21 mouse cellular contexts compared by ENCODE assay signal in the genomic region with DNA sequence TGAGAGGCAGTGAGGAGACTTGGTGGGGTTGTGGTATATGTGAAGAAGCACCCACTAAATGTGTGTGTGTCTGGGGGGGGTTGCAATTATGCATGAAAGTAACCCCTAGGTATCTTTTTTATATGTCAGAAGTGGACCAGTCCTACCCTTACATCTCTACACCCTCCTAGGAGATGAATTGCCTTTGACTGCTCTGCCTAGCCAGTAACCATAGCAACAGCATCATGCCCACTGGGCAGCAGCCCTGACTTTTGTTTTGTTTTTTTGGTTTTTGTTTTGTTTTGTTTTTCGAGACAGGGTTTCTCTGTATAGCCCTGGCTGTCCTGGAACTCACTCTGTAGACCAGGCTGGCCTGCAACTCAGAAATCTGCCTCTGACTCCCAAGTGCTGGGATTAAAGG. TPM values are rescaled to one million over a fixed set of nuclear protein-coding genes. Genes with fewer than 3 reads are reported as not detected.
A peak's percentile ranks its signal among the peaks of the same experiment; 100 is the strongest.
DNase-seq lines count a peak whose midpoint lies in the region; ATAC-seq lines count a peak whose summit lies in the region.
"Had no signal": no experiment of that assay in that cellular context is flagged by ENCODE, and none has a peak within 500 bp of the region (broad histone marks: within the 10 kb centered on the region; RNA-seq: fewer than 3 reads in every experiment).

No protein-coding gene starts in this region.

- ATAC-seq in forebrain, embryonic 15.5 days (replicated peaks), result 0 out of 2 replicates have a peak, but pooled peaks have one; percentile 16
- no peak for ATAC-seq in forebrain, embryonic 12.5 days (ENCODE audit: low FRiP score)
- 0 out of 2 replicates have a peak, but pooled peaks have one; percentile 44 for ATAC-seq in neural tube, embryonic 12.5 days (ENCODE audit: low FRiP score, low read depth)
- ATAC-seq in neural tube, embryonic 15.5 days (ENCODE audit: low FRiP score), result no peak
- ATAC-seq in midbrain, embryonic 14.5 days (ENCODE audit: low FRiP score, low TSS enrichment), result no peak
- no peak for ATAC-seq in heart, embryonic 11.5 days (replicated peaks; ENCODE audit: insufficient number of reproducible peaks, low FRiP score, low TSS enrichment)

- no peak overlapping the region for H3K9ac ChIP-seq in forebrain, embryonic 15.5 days (replicated peaks)
- H3K9ac ChIP-seq in forebrain, embryonic 12.5 days, result no peak overlapping the region; the same call in 1 of the 2 replicates
- no peak overlapping the region for H3K9ac ChIP-seq in neural tube, embryonic 12.5 days
- no peak overlapping the region for H3K9ac ChIP-seq in neural tube, embryonic 15.5 days (replicated peaks)
- H3K9ac ChIP-seq in midbrain, embryonic 14.5 days (replicated peaks; ENCODE audit: low read length), result no peak overlapping the region
- no peak overlapping the region for H3K9ac ChIP-seq in heart, embryonic 11.5 days (ENCODE audit: low read depth, low read length)
- H3K9ac ChIP-seq: heart, embryonic 13.5 days; liver, embryonic 13.5 days had no signal

- no peak overlapping the region for H3K27ac ChIP-seq in forebrain, embryonic 15.5 days (replicated peaks)
- no peak overlapping the region for H3K27ac ChIP-seq in forebrain, embryonic 12.5 days
- H3K27ac ChIP-seq in neural tube, embryonic 12.5 days, result no peak overlapping the region
- no peak overlapping the region for H3K27ac ChIP-seq in neural tube, embryonic 15.5 days (replicated peaks)
- peak overlapping the region; percentile 66 for H3K27ac ChIP-seq in midbrain, embryonic 14.5 days (replicated peaks; ENCODE audit: low read depth, low read length)
- H3K27ac ChIP-seq in heart, embryonic 11.5 days (ENCODE audit: low read depth, low read length), result no peak overlapping the region
- H3K27ac ChIP-seq: heart, embryonic 13.5 days; left cerebral cortex, adult 2 months; liver, embryonic 13.5 days had no signal

- H3K9me3 ChIP-seq in forebrain, embryonic 15.5 days, result no peaks in the 10 kb centered on the region
- H3K9me3 ChIP-seq in forebrain, embryonic 12.5 days, result peaks cover 3% of the 10 kb centered on the region; the same call in 1 of the 2 replicates
- H3K9me3 ChIP-seq in neural tube, embryonic 12.5 days, result no peaks in the 10 kb centered on the region
- H3K9me3 ChIP-seq in neural tube, embryonic 15.5 days (replicated peaks), result no peaks in the 10 kb centered on the region
- no peaks in the 10 kb centered on the region for H3K9me3 ChIP-seq in midbrain, embryonic 14.5 days (ENCODE audit: control insufficient read depth, low read length)
- no peaks in the 10 kb centered on the region for H3K9me3 ChIP-seq in heart, embryonic 11.5 days (replicated peaks; ENCODE audit: control insufficient read depth, low read length)
- H3K9me3 ChIP-seq: heart, embryonic 13.5 days; liver, embryonic 13.5 days had no signal

- peak; percentile 58 for DNase-seq in midbrain, embryonic 14.5 days
- DNase-seq in urinary bladder, postnatal 25 days (ENCODE audit: low spot score), result no peak
- DNase-seq: adrenal gland, postnatal 25 days; cerebellum, adult 8-10 months; gastrocnemius, postnatal 10 days; heart, adult 18-20 months; kidney, adult 2 months; kidney, postnatal 10 days; liver, embryonic 13.5 days; lung, adult 2 months; lung, postnatal 14 days; right cerebral cortex, adult 18-20 months; thymus, adult 18-20 months; thymus, postnatal 4 days had no signal

- no peaks in the 10 kb centered on the region for H3K27me3 ChIP-seq in forebrain, embryonic 15.5 days
- H3K27me3 ChIP-seq in forebrain, embryonic 12.5 days, result no peaks in the 10 kb centered on the region
- no peaks in the 10 kb centered on the region for H3K27me3 ChIP-seq in neural tube, embryonic 12.5 days (replicated peaks)
- no peaks in the 10 kb centered on the region for H3K27me3 ChIP-seq in neural tube, embryonic 15.5 days (replicated peaks)
- no peaks in the 10 kb centered on the region for H3K27me3 ChIP-seq in midbrain, embryonic 14.5 days (ENCODE audit: control insufficient read depth, insufficient read depth, low read length)
- H3K27me3 ChIP-seq in heart, embryonic 11.5 days (ENCODE audit: control insufficient read depth, insufficient read depth, low read length), result no peaks in the 10 kb centered on the region
- H3K27me3 ChIP-seq: heart, embryonic 13.5 days; liver, embryonic 13.5 days had no signal

- no peak overlapping the region for H3K4me3 ChIP-seq in forebrain, embryonic 15.5 days
- no peak overlapping the region for H3K4me3 ChIP-seq in forebrain, embryonic 12.5 days (replicated peaks)
- H3K4me3 ChIP-seq in neural tube, embryonic 12.5 days, result no peak overlapping the region
- H3K4me3 ChIP-seq in neural tube, embryonic 15.5 days (replicated peaks), result no peak overlapping the region
- H3K4me3 ChIP-seq in midbrain, embryonic 14.5 days (replicated peaks; ENCODE audit: low read depth, low read length), result no peak overlapping the region
- no peak overlapping the region for H3K4me3 ChIP-seq in heart, embryonic 11.5 days (ENCODE audit: low read depth, low read length)
- H3K4me3 ChIP-seq: heart, embryonic 13.5 days; left cerebral cortex, adult 2 months; liver, embryonic 13.5 days had no signal

- no peaks in the 10 kb centered on the region for H3K36me3 ChIP-seq in forebrain, embryonic 15.5 days
- H3K36me3 ChIP-seq in forebrain, embryonic 12.5 days (replicated peaks), result no peaks in the 10 kb centered on the region
- H3K36me3 ChIP-seq in neural tube, embryonic 12.5 days, result no peaks in the 10 kb centered on the region
- no peaks in the 10 kb centered on the region for H3K36me3 ChIP-seq in neural tube, embryonic 15.5 days
- no peaks in the 10 kb centered on the region for H3K36me3 ChIP-seq in midbrain, embryonic 14.5 days (ENCODE audit: control insufficient read depth, insufficient read depth, low read length)
- H3K36me3 ChIP-seq in heart, embryonic 11.5 days (ENCODE audit: control insufficient read depth, insufficient read depth, low read length), result peaks cover 5% of the 10 kb centered on the region; the same call in 1 of the 2 replicates
- H3K36me3 ChIP-seq: heart, embryonic 13.5 days; liver, embryonic 13.5 days had no signal

- no peak overlapping the region for H3K4me2 ChIP-seq in forebrain, embryonic 15.5 days (replicated peaks)
- no peak overlapping the region for H3K4me2 ChIP-seq in forebrain, embryonic 12.5 days
- H3K4me2 ChIP-seq in neural tube, embryonic 12.5 days (replicated peaks), result no peak overlapping the region
- no peak overlapping the region for H3K4me2 ChIP-seq in neural tube, embryonic 15.5 days
- no peak overlapping the region for H3K4me2 ChIP-seq in midbrain, embryonic 14.5 days (ENCODE audit: low read length)
- H3K4me2 ChIP-seq in heart, embryonic 11.5 days, result no peak overlapping the region
- H3K4me2 ChIP-seq: heart, embryonic 13.5 days; liver, embryonic 13.5 days had no signal

- H3K4me1 ChIP-seq in forebrain, embryonic 15.5 days, result peaks cover 6% of the 10 kb centered on the region
- H3K4me1 ChIP-seq in forebrain, embryonic 12.5 days, result peaks cover 6% of the 10 kb centered on the region
- no peaks in the 10 kb centered on the region for H3K4me1 ChIP-seq in neural tube, embryonic 12.5 days
- no peaks in the 10 kb centered on the region for H3K4me1 ChIP-seq in neural tube, embryonic 15.5 days
- H3K4me1 ChIP-seq in midbrain, embryonic 14.5 days (ENCODE audit: control insufficient read depth, insufficient read depth, low read length), result peaks cover 5% of the 10 kb centered on the region; the same call in 1 of the 2 replicates
- H3K4me1 ChIP-seq in heart, embryonic 11.5 days (ENCODE audit: control insufficient read depth, insufficient read depth, low read length), result no peaks in the 10 kb centered on the region

- WGBS in forebrain, embryonic 15.5 days, result 15% methylated on average over 1 of the region's 1 CpGs
- WGBS in forebrain, embryonic 12.5 days, result 28% methylated on average over 1 of the region's 1 CpGs
- WGBS in neural tube, embryonic 12.5 days, result 25% methylated on average over 1 of the region's 1 CpGs
- WGBS in neural tube, embryonic 15.5 days, result 23% methylated on average over 1 of the region's 1 CpGs
- WGBS in midbrain, embryonic 14.5 days, result 6% methylated on average over 1 of the region's 1 CpGs
- WGBS in heart, embryonic 11.5 days (ENCODE audit: insufficient replicate concordance), result 74% methylated on average over 1 of the region's 1 CpGs

RNA-seq across cellular contexts. Expression of gene Ppp1r35, which starts 10.2 kb away (rescaled TPM):
- 36.9 and 42.4 TPM in 2 replicates for polyA plus RNA-seq in forebrain, embryonic 15.5 days (2015; fragmentation: Nextera tagmentation; extraction: Ambion mirVana)
- polyA plus RNA-seq in forebrain, embryonic 12.5 days (2016; fragmentation: Nextera tagmentation; extraction: Ambion mirVana), result 55.7 and 60.1 TPM in 2 replicates
- polyA plus RNA-seq in neural tube, embryonic 12.5 days (2016; fragmentation: Nextera tagmentation; extraction: Ambion mirVana), result 61.5 TPM in 2 replicates
- 38.2 and 42.3 TPM in 2 replicates for polyA plus RNA-seq in neural tube, embryonic 15.5 days (2015; fragmentation: Nextera tagmentation; extraction: Ambion mirVana)
- 53.4 and 58.6 TPM in 2 replicates for polyA plus RNA-seq in midbrain, embryonic 14.5 days (2014; fragmentation: Nextera tagmentation; extraction: Ambion mirVana)
- 29.9 and 35.3 TPM in 2 replicates for polyA plus RNA-seq in heart, embryonic 11.5 days (2014; fragmentation: Nextera tagmentation; extraction: Ambion mirVana)

RNA-seq across cellular contexts. Expression of gene Mepce, which starts 19.0 kb away (rescaled TPM):
- polyA plus RNA-seq in forebrain, embryonic 15.5 days (2015; fragmentation: Nextera tagmentation; extraction: Ambion mirVana), result 12.3 and 12.6 TPM in 2 replicates
- 13.4 and 15.4 TPM in 2 replicates for polyA plus RNA-seq in forebrain, embryonic 12.5 days (2016; fragmentation: Nextera tagmentation; extraction: Ambion mirVana)
- polyA plus RNA-seq in neural tube, embryonic 12.5 days (2016; fragmentation: Nextera tagmentation; extraction: Ambion mirVana), result 11.3 and 15.4 TPM in 2 replicates
- 10.0 and 12.7 TPM in 2 replicates for polyA plus RNA-seq in neural tube, embryonic 15.5 days (2015; fragmentation: Nextera tagmentation; extraction: Ambion mirVana)
- 11.3 and 14.4 TPM in 2 replicates for polyA plus RNA-seq in midbrain, embryonic 14.5 days (2014; fragmentation: Nextera tagmentation; extraction: Ambion mirVana)
- 7.4 and 9.2 TPM in 2 replicates for polyA plus RNA-seq in heart, embryonic 11.5 days (2014; fragmentation: Nextera tagmentation; extraction: Ambion mirVana)

RNA-seq across cellular contexts. Expression of gene Zcwpw1, which starts 19.1 kb away (rescaled TPM):
- polyA plus RNA-seq in forebrain, embryonic 15.5 days (2015; fragmentation: Nextera tagmentation; extraction: Ambion mirVana), result 10.4 and 11.3 TPM in 2 replicates
- 14.6 and 15.2 TPM in 2 replicates for polyA plus RNA-seq in forebrain, embryonic 12.5 days (2016; fragmentation: Nextera tagmentation; extraction: Ambion mirVana)
- polyA plus RNA-seq in neural tube, embryonic 12.5 days (2016; fragmentation: Nextera tagmentation; extraction: Ambion mirVana), result 12.2 and 16.6 TPM in 2 replicates
- polyA plus RNA-seq in neural tube, embryonic 15.5 days (2015; fragmentation: Nextera tagmentation; extraction: Ambion mirVana), result 14.9 and 17.0 TPM in 2 replicates
- 5.6 and 8.2 TPM in 2 replicates for polyA plus RNA-seq in midbrain, embryonic 14.5 days (2014; fragmentation: Nextera tagmentation; extraction: Ambion mirVana)
- 12.4 and 13.7 TPM in 2 replicates for polyA plus RNA-seq in heart, embryonic 11.5 days (2014; fragmentation: Nextera tagmentation; extraction: Ambion mirVana)

RNA-seq across cellular contexts. Expression of gene Tsc22d4, which starts 22.9 kb away (rescaled TPM):
- polyA plus RNA-seq in forebrain, embryonic 15.5 days (2015; fragmentation: Nextera tagmentation; extraction: Ambion mirVana), result 75.6 and 76.1 TPM in 2 replicates
- polyA plus RNA-seq in forebrain, embryonic 12.5 days (2016; fragmentation: Nextera tagmentation; extraction: Ambion mirVana), result 68.6 and 73.2 TPM in 2 replicates
- 68.4 and 68.7 TPM in 2 replicates for polyA plus RNA-seq in neural tube, embryonic 12.5 days (2016; fragmentation: Nextera tagmentation; extraction: Ambion mirVana)
- polyA plus RNA-seq in neural tube, embryonic 15.5 days (2015; fragmentation: Nextera tagmentation; extraction: Ambion mirVana), result 110 and 134 TPM in 2 replicates
- 42.1 and 47.0 TPM in 2 replicates for polyA plus RNA-seq in midbrain, embryonic 14.5 days (2014; fragmentation: Nextera tagmentation; extraction: Ambion mirVana)
- polyA plus RNA-seq in heart, embryonic 11.5 days (2014; fragmentation: Nextera tagmentation; extraction: Ambion mirVana), result 139 and 147 TPM in 2 replicates

RNA-seq across cellular contexts. Expression of gene Nyap1, which starts 27.1 kb away (rescaled TPM):
- polyA plus RNA-seq in forebrain, embryonic 15.5 days (2015; fragmentation: Nextera tagmentation; extraction: Ambion mirVana), result 43.6 and 45.6 TPM in 2 replicates
- polyA plus RNA-seq in forebrain, embryonic 12.5 days (2016; fragmentation: Nextera tagmentation; extraction: Ambion mirVana), result 19.5 and 22.6 TPM in 2 replicates
- 16.4 and 21.8 TPM in 2 replicates for polyA plus RNA-seq in neural tube, embryonic 12.5 days (2016; fragmentation: Nextera tagmentation; extraction: Ambion mirVana)
- polyA plus RNA-seq in neural tube, embryonic 15.5 days (2015; fragmentation: Nextera tagmentation; extraction: Ambion mirVana), result 32.7 and 41.3 TPM in 2 replicates
- polyA plus RNA-seq in midbrain, embryonic 14.5 days (2014; fragmentation: Nextera tagmentation; extraction: Ambion mirVana), result 16.2 and 28.8 TPM in 2 replicates
- polyA plus RNA-seq in heart, embryonic 11.5 days (2014; fragmentation: Nextera tagmentation; extraction: Ambion mirVana), result 0.47 and 1.0 TPM in 2 replicates

Comparison
In these comparisons a context has a peak if more than half of its experiments do, and no peak if none do; other contexts are left out.
1. ATAC-seq: peak in forebrain, embryonic 15.5 days (single experiment) and neural tube, embryonic 12.5 days (single experiment); none in forebrain, embryonic 12.5 days (single experiment), neural tube, embryonic 15.5 days (single experiment), midbrain, embryonic 14.5 days (single experiment) and heart, embryonic 11.5 days (single experiment).